Mouse (Mus musculus) C2C12 (cell line): ENCODE results near the gene Lefty1.

Experiments
- CTCF ChIP-seq: IDR thresholded peaks from one replicate; pipeline ENCODE4 v1.5.1; 2011; ENCODE audit not compliant: control insufficient read depth, insufficient read depth, insufficient read length
- MAX ChIP-seq: IDR thresholded peaks from one replicate; pipeline ENCODE4 v1.6.1; 2011; ENCODE audit warnings: mild to moderate bottlenecking, control low read depth
- USF1 ChIP-seq: IDR thresholded peaks from one replicate; pipeline ENCODE4 v1.6.1; 2011; ENCODE audit warnings: low read depth, mild to moderate bottlenecking, control low read depth, moderate library complexity

GRCm38 (mm10) chr1:180974126-180974746 is 39.4 kb downstream of the Lefty1 start:
- TF ChIP-seq CTCF, result peak; percentile 44
- TF ChIP-seq USF1, result no peak
- TF ChIP-seq MAX, result no peak
